Comparison of ENCODE assay signal across 8 mouse cellular contexts in genomic region chr1:64734771-64735750, GRCm38 (mm10). TPM values are rescaled to one million over a fixed set of nuclear protein-coding genes. Genes with fewer than 3 reads are reported as not detected.
DNase-seq lines count a peak whose midpoint lies in the region; ATAC-seq lines count a peak whose summit lies in the region.

No protein-coding gene starts in this region.

- no peaks in the 10 kb centered on the region for H3K36me3 ChIP-seq in forebrain, embryonic 12.5 days (replicated peaks)
- H3K36me3 ChIP-seq in hindbrain, embryonic 16.5 days (ENCODE audit: control insufficient read depth, insufficient read depth, low read length), result no peaks in the 10 kb centered on the region
- 0 out of 2 replicates have a peak, but pooled peaks cover 2% of the 10 kb centered on the region for H3K36me3 ChIP-seq in liver, embryonic 11.5 days (ENCODE audit: control insufficient read depth, insufficient read depth, low read length)
- H3K36me3 ChIP-seq in neural tube, embryonic 12.5 days, result no peaks in the 10 kb centered on the region

- peaks cover 7% of the 10 kb centered on the region; the same call in 1 of the 2 replicates for H3K4me1 ChIP-seq in brown adipose tissue, adult 24 weeks (ENCODE audit: control insufficient read depth, insufficient read depth, insufficient read length, low read length)
- peaks cover 73% of the 10 kb centered on the region for H3K4me1 ChIP-seq in forebrain, embryonic 12.5 days
- H3K4me1 ChIP-seq in hindbrain, embryonic 16.5 days (ENCODE audit: control insufficient read depth, insufficient read depth, low read depth, low read length), result peaks cover 34% of the 10 kb centered on the region
- H3K4me1 ChIP-seq in liver, embryonic 11.5 days (replicated peaks; ENCODE audit: control insufficient read depth, insufficient read depth, low read length), result peaks cover 45% of the 10 kb centered on the region
- peaks cover 38% of the 10 kb centered on the region for H3K4me1 ChIP-seq in neural tube, embryonic 12.5 days

- peak; percentile 38 to 43 for DNase-seq in adrenal gland, adult 18-20 months (ENCODE audit: low spot score in 2 of 2)
- peak; percentile 68 for DNase-seq in liver, embryonic 11.5 days (ENCODE audit: low spot score)
- peak; percentile 49 for DNase-seq in yolk sac, embryonic 10.5 days (ENCODE audit: low spot score)
- DNase-seq in MN1 (ENCODE audit: low spot score), result no peak

- peaks cover 82% of the 10 kb centered on the region for H3K27me3 ChIP-seq in forebrain, embryonic 12.5 days
- peaks cover 42% of the 10 kb centered on the region for H3K27me3 ChIP-seq in hindbrain, embryonic 16.5 days (replicated peaks; ENCODE audit: control insufficient read depth, insufficient read depth, low read length)
- H3K27me3 ChIP-seq in liver, embryonic 11.5 days (replicated peaks; ENCODE audit: control insufficient read depth, insufficient read depth, low read length), result peaks cover 12% of the 10 kb centered on the region
- H3K27me3 ChIP-seq in neural tube, embryonic 12.5 days (replicated peaks), result peaks cover 58% of the 10 kb centered on the region

- no peak for ATAC-seq in forebrain, embryonic 12.5 days (ENCODE audit: low FRiP score)
- no peak for ATAC-seq in hindbrain, embryonic 16.5 days
- ATAC-seq in liver, embryonic 11.5 days (replicated peaks; ENCODE audit: low FRiP score), result no peak
- ATAC-seq in neural tube, embryonic 12.5 days (ENCODE audit: low FRiP score, low read depth), result no peak

- peak overlapping the region; percentile 94; the same call in 1 of the 2 replicates for H3K4me3 ChIP-seq in brown adipose tissue, adult 24 weeks (ENCODE audit: insufficient read depth, low read depth, low read length)
- H3K4me3 ChIP-seq in forebrain, embryonic 12.5 days (replicated peaks), result peak overlapping the region; percentile 62
- H3K4me3 ChIP-seq in hindbrain, embryonic 16.5 days (ENCODE audit: low read length), result peak overlapping the region; percentile 35
- peak overlapping the region; percentile 65 for H3K4me3 ChIP-seq in liver, embryonic 11.5 days (ENCODE audit: low read depth, low read length)
- peak overlapping the region; percentile 28 for H3K4me3 ChIP-seq in neural tube, embryonic 12.5 days

- peak overlapping the region; percentile 68 for H3K9ac ChIP-seq in forebrain, embryonic 12.5 days
- H3K9ac ChIP-seq in hindbrain, embryonic 16.5 days (ENCODE audit: low read depth, low read length), result peak overlapping the region; percentile 41; the same call in 1 of the 2 replicates
- H3K9ac ChIP-seq in liver, embryonic 11.5 days (ENCODE audit: low read depth, low read length), result peak overlapping the region; percentile 68
- H3K9ac ChIP-seq in neural tube, embryonic 12.5 days, result no peak overlapping the region

- WGBS in forebrain, embryonic 12.5 days, result 29% methylated on average over 58 of the region's 58 CpGs
- 41% methylated on average over 55 of the region's 58 CpGs for WGBS in hindbrain, embryonic 16.5 days
- 35% methylated on average over 58 of the region's 58 CpGs for WGBS in liver, embryonic 11.5 days
- WGBS in neural tube, embryonic 12.5 days, result 40% methylated on average over 58 of the region's 58 CpGs

- H3K9me3 ChIP-seq in forebrain, embryonic 12.5 days, result no peaks in the 10 kb centered on the region
- no peaks in the 10 kb centered on the region for H3K9me3 ChIP-seq in hindbrain, embryonic 16.5 days (ENCODE audit: control insufficient read depth, low read length)
- no peaks in the 10 kb centered on the region for H3K9me3 ChIP-seq in liver, embryonic 11.5 days (ENCODE audit: control insufficient read depth, low read length)
- no peaks in the 10 kb centered on the region for H3K9me3 ChIP-seq in neural tube, embryonic 12.5 days

- H3K4me2 ChIP-seq in forebrain, embryonic 12.5 days, result peak overlapping the region; percentile 96
- peak overlapping the region; percentile 97 for H3K4me2 ChIP-seq in hindbrain, embryonic 16.5 days (ENCODE audit: low read length)
- peak overlapping the region; percentile 100 for H3K4me2 ChIP-seq in liver, embryonic 11.5 days
- peak overlapping the region; percentile 98 for H3K4me2 ChIP-seq in neural tube, embryonic 12.5 days (replicated peaks)

- H3K27ac ChIP-seq in brown adipose tissue, adult 24 weeks (replicated peaks; ENCODE audit: low read depth, low read length), result no peak overlapping the region
- H3K27ac ChIP-seq in forebrain, embryonic 12.5 days, result no peak overlapping the region
- H3K27ac ChIP-seq in hindbrain, embryonic 16.5 days (ENCODE audit: low read depth, low read length), result no peak overlapping the region
- peak overlapping the region; percentile 89 for H3K27ac ChIP-seq in liver, embryonic 11.5 days (ENCODE audit: low read depth, low read length)
- H3K27ac ChIP-seq in neural tube, embryonic 12.5 days, result no peak overlapping the region

RNA-seq across cellular contexts. Expression of gene Fzd5, which starts 2.5 kb away (rescaled TPM):
- total RNA-seq in adrenal gland, adult 18-20 months (2021), result 10 to 100 TPM; 15.9 to 20.5 TPM
- polyA plus RNA-seq in brown adipose tissue, adult 24 weeks (2012; ENCODE audit: insufficient read depth, insufficient read length, missing spikeins), result 0.75 and 0.92 TPM in 2 replicates
- polyA plus RNA-seq in forebrain, embryonic 12.5 days (2016; fragmentation: Nextera tagmentation; extraction: Ambion mirVana), result 1.0 and 1.5 TPM in 2 replicates
- 0.21 and 0.27 TPM in 2 replicates for polyA plus RNA-seq in hindbrain, embryonic 16.5 days (2015; fragmentation: Nextera tagmentation; extraction: Ambion mirVana)
- polyA plus RNA-seq in liver, embryonic 11.5 days (2014; fragmentation: Nextera tagmentation; extraction: Ambion mirVana), result 2.2 and 2.7 TPM in 2 replicates
- polyA plus RNA-seq in neural tube, embryonic 12.5 days (2016; fragmentation: Nextera tagmentation; extraction: Ambion mirVana), result 0.27 and 0.28 TPM in 2 replicates

RNA-seq across cellular contexts. Expression of gene Ccnyl1, which starts 44.8 kb away (rescaled TPM):
- total RNA-seq in adrenal gland, adult 18-20 months (2021), result 10 to 100 TPM; 15.9 to 16.5 TPM
- 10.1 and 10.9 TPM in 2 replicates for polyA plus RNA-seq in brown adipose tissue, adult 24 weeks (2012; ENCODE audit: insufficient read depth, insufficient read length, missing spikeins)
- 5.9 and 6.2 TPM in 2 replicates for polyA plus RNA-seq in forebrain, embryonic 12.5 days (2016; fragmentation: Nextera tagmentation; extraction: Ambion mirVana)
- polyA plus RNA-seq in hindbrain, embryonic 16.5 days (2015; fragmentation: Nextera tagmentation; extraction: Ambion mirVana), result 4.5 and 4.6 TPM in 2 replicates
- 3.4 and 4.7 TPM in 2 replicates for polyA plus RNA-seq in liver, embryonic 11.5 days (2014; fragmentation: Nextera tagmentation; extraction: Ambion mirVana)
- 6.3 and 7.3 TPM in 2 replicates for polyA plus RNA-seq in neural tube, embryonic 12.5 days (2016; fragmentation: Nextera tagmentation; extraction: Ambion mirVana)

Comparison
In these comparisons a context has a peak if more than half of its experiments do, and no peak if none do; other contexts are left out.
1. H3K4me3 ChIP-seq: peak in every context shown above with its lines; median percentile 94 in brown adipose tissue, adult 24 weeks; 65 in liver, embryonic 11.5 days; 62 in forebrain, embryonic 12.5 days; 35 in hindbrain, embryonic 16.5 days; 28 in neural tube, embryonic 12.5 days.